8 mouse cellular contexts compared by ENCODE assay signal in genomic region chr16:33891561-33892281, GRCm38 (mm10).
A peak's percentile ranks its signal among the peaks of the same experiment; 100 is the strongest.
DNase-seq lines count a peak whose midpoint lies in the region; ATAC-seq lines count a peak whose summit lies in the region.

No protein-coding gene starts in this region.

- 27% methylated on average over 14 of the region's 14 CpGs for whole genome bisulfite sequencing in heart, embryonic 10.5 days
- 7% methylated on average over 14 of the region's 14 CpGs for WGBS in kidney, embryonic 15.5 days
- WGBS in liver, embryonic 15.5 days (ENCODE audit: insufficient replicate concordance), result 28% methylated on average over 14 of the region's 14 CpGs

- peak; percentile 32 to 40 for DNase-seq in B cell, adult 2 months
- DNase-seq in adipocyte (ENCODE audit: low spot score), result peak; percentile 89
- peak; percentile 52 for DNase-seq in embryo, embryonic 11.5 days (ENCODE audit: low read depth, low spot score)
- DNase-seq in heart, embryonic 10.5 days (ENCODE audit: low spot score), result peak; percentile 79
- peak; percentile 84 for DNase-seq in ovary, postnatal 14 days (ENCODE audit: low spot score)

- peak overlapping the region; percentile 10; the same call in 1 of the 2 replicates for H3K4me3 ChIP-seq in heart, embryonic 10.5 days
- H3K4me3 ChIP-seq in kidney, embryonic 15.5 days (replicated peaks), result peak overlapping the region; percentile 21
- H3K4me3 ChIP-seq in liver, embryonic 15.5 days (replicated peaks), result no peak overlapping the region

- no peaks in the 10 kb centered on the region for H3K27me3 ChIP-seq in heart, embryonic 10.5 days (ENCODE audit: insufficient read depth, poor library complexity, severe bottlenecking)
- no peaks in the 10 kb centered on the region for H3K27me3 ChIP-seq in kidney, embryonic 15.5 days
- H3K27me3 ChIP-seq in liver, embryonic 15.5 days, result no peaks in the 10 kb centered on the region

- H3K9me3 ChIP-seq in heart, embryonic 10.5 days, result no peaks in the 10 kb centered on the region
- H3K9me3 ChIP-seq in kidney, embryonic 15.5 days (replicated peaks), result no peaks in the 10 kb centered on the region
- H3K9me3 ChIP-seq in liver, embryonic 15.5 days (replicated peaks), result no peaks in the 10 kb centered on the region

- H3K4me1 ChIP-seq in heart, embryonic 10.5 days, result peaks cover 45% of the 10 kb centered on the region
- H3K4me1 ChIP-seq in kidney, embryonic 15.5 days, result peaks cover 73% of the 10 kb centered on the region
- peaks cover 46% of the 10 kb centered on the region for H3K4me1 ChIP-seq in liver, embryonic 15.5 days (replicated peaks)

- H3K9ac ChIP-seq in kidney, embryonic 15.5 days, result no peak overlapping the region
- no peak overlapping the region for H3K9ac ChIP-seq in liver, embryonic 15.5 days

- H3K4me2 ChIP-seq in kidney, embryonic 15.5 days, result peak overlapping the region; percentile 47
- H3K4me2 ChIP-seq in liver, embryonic 15.5 days, result peak overlapping the region; percentile 19; the same call in 1 of the 2 replicates

- H3K27ac ChIP-seq in heart, embryonic 10.5 days, result peak overlapping the region; percentile 73
- H3K27ac ChIP-seq in kidney, embryonic 15.5 days, result peak overlapping the region; percentile 86
- peak overlapping the region; percentile 38; the same call in 1 of the 2 replicates for H3K27ac ChIP-seq in liver, embryonic 15.5 days (replicated peaks)

- ATAC-seq in kidney, embryonic 15.5 days (replicated peaks; ENCODE audit: low FRiP score), result peak; percentile 56
- ATAC-seq in liver, embryonic 15.5 days (ENCODE audit: insufficient read depth), result peak; percentile 19; the same call in 1 of the 2 replicates
- ATAC-seq in erythroid progenitor cell, adult 5-6 weeks (replicated peaks; ENCODE audit: low FRiP score, poor library complexity, severe bottlenecking), result no peak

- H3K36me3 ChIP-seq in heart, embryonic 10.5 days, result no peaks in the 10 kb centered on the region
- H3K36me3 ChIP-seq in kidney, embryonic 15.5 days, result no peaks in the 10 kb centered on the region
- H3K36me3 ChIP-seq in liver, embryonic 15.5 days (replicated peaks), result no peaks in the 10 kb centered on the region

Comparison
In these comparisons a context has a peak if more than half of its experiments do, and no peak if none do; other contexts are left out.
1. DNase-seq: peak in every context shown above with its lines; median percentile 89 in adipocyte; 84 in ovary, postnatal 14 days; 79 in heart, embryonic 10.5 days; 52 in embryo, embryonic 11.5 days; 36 in B cell, adult 2 months.